Mouse (Mus musculus) ES-E14 (cell line): ENCODE data around the gene Trpm8.

Experiments used
- HCFC1 ChIP-seq: IDR thresholded peaks from 2 replicates; pipeline ENCODE4 v1.6.1; 2012; ENCODE audit warnings: low read length, inconsistent platforms, borderline replicate concordance; ENCODE audit not compliant: insufficient read depth
- MAFK ChIP-seq: IDR thresholded peaks from 2 replicates; pipeline ENCODE4 v1.6.1; 2014; ENCODE audit warnings: mild to moderate bottlenecking, low read depth, low read length, inconsistent platforms; ENCODE audit not compliant: insufficient read depth
- ZC3H11A ChIP-seq: IDR thresholded peaks from 2 replicates; pipeline ENCODE4 v1.6.1; 2012; ENCODE audit warnings: low read depth, mild to moderate bottlenecking, inconsistent platforms, low read length, borderline replicate concordance

DNA sequence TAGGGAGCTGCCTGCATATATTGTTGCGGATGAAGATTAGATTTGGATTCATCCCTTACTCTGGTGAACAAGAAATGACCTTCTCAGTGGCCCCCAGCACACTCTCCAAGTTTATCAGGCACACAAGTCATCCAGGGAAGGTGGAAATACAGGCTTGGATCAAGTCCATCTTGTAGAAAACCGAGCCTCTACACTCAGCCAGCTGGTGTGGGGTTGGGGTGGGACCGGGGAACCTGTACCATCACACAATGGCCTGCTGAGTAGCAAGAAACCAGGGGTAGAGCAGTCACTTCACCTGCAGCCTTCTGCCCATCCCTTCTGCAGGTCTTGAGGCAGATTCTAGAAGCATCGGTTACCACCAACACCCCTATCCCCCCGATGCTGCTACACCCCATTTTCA, 42.8 kb upstream of the Trpm8 start:
- no peak for TF ChIP-seq HCFC1
- TF ChIP-seq ZC3H11A: no peak
- no peak for TF ChIP-seq MAFK
